Mouse (Mus musculus) limb, embryonic 11.5 days (tissue): ENCODE results near the gene Brd7. TPM values are rescaled to one million over a fixed set of nuclear protein-coding genes. Genes with fewer than 3 reads are reported as not detected.

Experiments
- ATAC-seq: fragments of 200-750 bp; cut with Nextera tagmentation; 2 replicates; pipeline ENCODE4 v1.8.0; 2017; ENCODE audit warnings: low read depth; ENCODE audit not compliant: insufficient number of reproducible peaks, low FRiP score, low TSS enrichment
- DNase-seq: peaks from one replicate; pipeline ENCODE4 v3.0.0-alpha.2; 2015; ENCODE audit warnings: low spot score
- H3K27ac ChIP-seq: fragments of 300-500 bp; sonication (generic); replicated peaks from 2 replicates; pipeline ENCODE4 v1.5.1; 2014; ENCODE audit warnings: low read depth, mild to moderate bottlenecking, low read length
- H3K27me3 ChIP-seq: fragments of 300-500 bp; sonication (generic); 2 replicates; pipeline ENCODE4 v1.6.1; 2014; ENCODE audit warnings: mild to moderate bottlenecking, low read length, mixed read lengths; ENCODE audit not compliant: control insufficient read depth, insufficient read depth
- H3K36me3 ChIP-seq: fragments of 300-500 bp; sonication (generic); 2 replicates; pipeline ENCODE4 v1.6.1; 2014; ENCODE audit warnings: mild to moderate bottlenecking, low read length, moderate library complexity, mixed read lengths; ENCODE audit not compliant: control insufficient read depth, insufficient read depth
- H3K4me1 ChIP-seq: fragments of 300-500 bp; sonication (generic); 2 replicates; pipeline ENCODE4 v1.6.1; 2014; ENCODE audit warnings: low read length, mixed read lengths; ENCODE audit not compliant: control insufficient read depth, insufficient read depth
- H3K4me2 ChIP-seq: fragments of 300-500 bp; sonication (generic); 2 replicates; pipeline ENCODE4 v1.6.1; 2014; ENCODE audit warnings: low read depth, mild to moderate bottlenecking, moderate library complexity; ENCODE audit not compliant: severe bottlenecking
- H3K4me3 ChIP-seq: fragments of 300-500 bp; sonication (generic); 2 replicates; pipeline ENCODE4 v1.5.1; 2014; ENCODE audit warnings: low read depth, low read length
- H3K9ac ChIP-seq: fragments of 300-500 bp; sonication (generic); 2 replicates; pipeline ENCODE4 v1.6.1; 2014; ENCODE audit warnings: mild to moderate bottlenecking, low read length
- H3K9me3 ChIP-seq: fragments of 300-500 bp; sonication (generic); 2 replicates; pipeline ENCODE4 v1.6.1; 2016; ENCODE audit warnings: low read length; ENCODE audit not compliant: control insufficient read depth
- WGBS: fragments of 180-500 bp; shearing (Covaris S2); extraction: QIAGEN DNeasy Blood & Tissue Kit; methylation state at CpG from one replicate; pipeline ENCODE4 v1.1.7; 2014; 5-methylcytosine and 5-hydroxymethylcytosine counted together
- polyA plus RNA-seq: library from polyadenylated mRNA; unstranded; fragments of >200 nt; fragmentation: Nextera tagmentation; extraction: Ambion mirVana; gene quantifications from 2 replicates; pipeline ENCODE4 v1.2.1, GENCODE M21; 2014

Gene Brd7
- polyA plus RNA-seq, 1 experiment from 2014 or later, result 108 TPM

DNA sequence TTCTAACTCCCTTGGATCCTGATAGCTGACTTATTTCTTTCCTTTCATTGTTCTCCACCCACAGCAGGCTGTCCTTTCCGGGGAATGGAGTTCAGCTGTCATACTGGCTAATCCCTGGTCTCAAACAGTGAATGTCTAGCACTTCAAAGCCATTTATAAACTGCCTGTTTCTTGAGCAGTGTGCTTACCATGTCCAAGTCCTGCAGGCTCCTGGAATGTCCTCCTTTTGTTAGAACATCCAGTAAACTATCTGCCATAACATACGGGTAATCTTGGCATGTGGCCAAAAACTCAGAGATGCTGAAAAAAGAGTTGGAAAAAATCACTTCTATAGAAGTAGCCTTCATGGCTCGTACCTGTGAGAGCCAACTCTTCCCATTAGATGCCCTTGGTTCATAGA, 22.8 kb downstream of the Brd7 start:
- Histone ChIP-seq H3K4me1 (no peaks in the 10 kb centered on the region), H3K4me2 (no peak overlapping the region), H3K36me3 (peaks cover 27% of the 10 kb centered on the region), H3K4me3 (no peak overlapping the region), H3K9ac (no peak overlapping the region), H3K27me3 (no peaks in the 10 kb centered on the region), H3K9me3 (no peaks in the 10 kb centered on the region), H3K27ac (no peak overlapping the region)
- no peak for DNase-seq
- ATAC-seq, result no peak
- WGBS, result 92% methylated on average over 3 of the region's 3 CpGs

DNA sequence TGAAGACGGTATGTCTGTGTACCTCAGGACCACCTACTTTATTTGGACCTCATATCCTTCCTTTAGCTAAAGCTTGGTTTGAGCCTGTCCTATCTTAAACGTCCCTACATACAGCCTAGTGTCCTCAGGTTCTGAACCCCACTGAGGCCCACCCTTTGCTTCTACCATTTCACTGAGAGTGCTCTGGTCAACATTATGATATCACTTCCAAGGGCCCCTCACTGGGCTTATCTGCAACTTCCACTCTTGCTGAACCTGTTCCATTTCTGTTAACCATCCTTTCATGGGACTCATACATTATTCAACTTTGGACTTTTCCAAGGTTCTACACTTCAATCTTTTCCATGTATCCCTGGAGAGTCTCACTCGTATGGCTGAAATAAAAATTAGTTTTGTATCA, 27.0 kb downstream of the Brd7 start:
- Histone ChIP-seq H3K9ac (no peak overlapping the region), H3K9me3 (no peaks in the 10 kb centered on the region), H3K36me3 (peaks cover 22% of the 10 kb centered on the region), H3K4me3 (no peak overlapping the region), H3K27me3 (no peaks in the 10 kb centered on the region), H3K4me1 (no peaks in the 10 kb centered on the region), H3K27ac (no peak overlapping the region), H3K4me2 (no peak overlapping the region)
- ATAC-seq, result no peak
- DNase-seq, result no peak
- WGBS, result 89% methylated on average over 3 of the region's 3 CpGs

GRCm38 (mm10) chr8:88334384-88334783, 27.6 kb downstream of the Brd7 start:
- no peak overlapping the region for H3K4me3 ChIP-seq
- H3K4me2 ChIP-seq, result no peak overlapping the region
- no peaks in the 10 kb centered on the region for H3K27me3 ChIP-seq
- no peaks in the 10 kb centered on the region for H3K4me1 ChIP-seq
- peaks cover 22% of the 10 kb centered on the region for H3K36me3 ChIP-seq
- 90% methylated on average over 2 of the region's 2 CpGs for whole genome bisulfite sequencing
- no peaks in the 10 kb centered on the region for H3K9me3 ChIP-seq
- H3K27ac ChIP-seq, result no peak overlapping the region
- no peak for ATAC-seq
- no peak for DNase-seq
- H3K9ac ChIP-seq, result no peak overlapping the region

DNA sequence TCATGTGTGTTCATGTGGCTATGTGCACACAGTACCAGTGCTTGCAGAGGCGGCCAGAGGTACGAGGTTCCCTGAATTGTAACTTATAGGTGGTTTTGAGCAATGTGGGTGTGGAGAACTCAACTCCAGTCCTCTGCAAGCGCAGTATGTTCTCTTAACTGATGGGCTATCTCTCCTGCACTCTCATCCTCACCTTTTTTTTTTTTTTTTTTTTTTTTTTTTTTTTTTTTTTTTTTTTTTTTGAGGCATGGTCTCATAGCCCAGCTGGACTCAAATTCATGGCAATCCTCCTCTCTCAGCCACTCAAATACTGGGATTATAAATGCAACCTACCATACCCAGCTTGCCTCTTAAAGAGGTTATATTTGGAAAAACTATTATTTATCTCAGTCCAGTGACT, 31.2 kb downstream of the Brd7 start:
- Histone ChIP-seq H3K27ac (no peak overlapping the region), H3K4me2 (no peak overlapping the region), H3K36me3 (peaks cover 26% of the 10 kb centered on the region; the same call in 1 of the 2 replicates), H3K4me1 (no peaks in the 10 kb centered on the region), H3K9me3 (no peaks in the 10 kb centered on the region), H3K4me3 (no peak overlapping the region), H3K9ac (no peak overlapping the region), H3K27me3 (no peaks in the 10 kb centered on the region)
- ATAC-seq, result no peak
- no peak for DNase-seq
- 94% methylated on average over 3 of the region's 3 CpGs for WGBS

DNA sequence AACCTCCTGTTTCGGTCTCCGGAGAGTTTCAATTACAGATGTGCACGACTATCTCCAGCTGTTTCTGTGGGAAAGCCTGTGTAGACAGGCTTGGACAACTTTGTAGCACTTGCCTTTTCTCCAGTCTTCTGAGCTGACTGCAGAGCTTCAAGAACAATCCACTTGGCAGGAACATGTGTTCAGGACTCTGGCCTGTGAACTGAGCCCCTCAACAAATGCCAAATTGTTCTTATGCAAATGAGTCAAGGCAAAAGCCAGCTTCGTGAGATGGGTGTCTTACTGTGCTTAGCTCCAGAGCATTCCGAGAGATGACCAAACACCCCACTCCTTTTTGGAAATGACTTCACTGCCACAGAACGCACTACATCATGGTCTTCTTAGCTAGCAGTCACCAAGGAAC, 33.3 kb downstream of the Brd7 start:
- Histone ChIP-seq H3K4me2 (no peak overlapping the region), H3K4me3 (no peak overlapping the region), H3K27me3 (no peaks in the 10 kb centered on the region), H3K36me3 (peaks cover 29% of the 10 kb centered on the region; the same call in 1 of the 2 replicates), H3K9me3 (no peaks in the 10 kb centered on the region), H3K27ac (no peak overlapping the region), H3K9ac (no peak overlapping the region), H3K4me1 (no peaks in the 10 kb centered on the region)
- ATAC-seq (no peak), DNase-seq (no peak)
- WGBS, result 92% methylated on average over 6 of the region's 6 CpGs

GRCm38 (mm10) chr8:88326328-88326727, 35.7 kb downstream of the Brd7 start:
- no peaks in the 10 kb centered on the region for H3K4me1 ChIP-seq
- DNase-seq (no peak), ATAC-seq (no peak)
- no peak overlapping the region for H3K4me2 ChIP-seq
- WGBS, result 97% methylated on average over 12 of the region's 12 CpGs
- no peaks in the 10 kb centered on the region for H3K27me3 ChIP-seq
- H3K36me3 ChIP-seq, result peaks cover 24% of the 10 kb centered on the region; the same call in 1 of the 2 replicates
- H3K9me3 ChIP-seq, result no peaks in the 10 kb centered on the region
- no peak overlapping the region for H3K9ac ChIP-seq
- H3K4me3 ChIP-seq, result no peak overlapping the region
- no peak overlapping the region for H3K27ac ChIP-seq

DNA sequence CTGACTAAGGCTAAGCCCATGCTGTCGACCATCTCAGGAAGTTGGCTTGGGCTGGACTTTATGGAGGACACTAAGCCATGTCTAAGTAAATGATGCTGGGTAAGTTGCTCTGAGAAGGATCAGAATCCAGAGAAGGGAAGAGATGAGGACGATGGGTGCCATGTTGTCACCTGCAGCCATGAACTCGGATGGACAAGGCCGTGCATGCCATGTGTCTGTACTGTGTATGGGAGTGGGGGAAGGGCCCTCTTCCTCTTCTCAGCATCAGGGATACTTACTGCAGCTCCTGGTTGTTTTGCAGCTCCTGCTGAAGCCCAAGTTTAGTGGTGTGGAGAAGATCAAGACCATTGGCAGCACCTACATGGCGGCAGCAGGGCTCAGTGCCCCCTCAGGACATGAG, 36.2 kb downstream of the Brd7 start:
- Histone ChIP-seq H3K4me2 (no peak overlapping the region), H3K36me3 (peaks cover 24% of the 10 kb centered on the region; the same call in 1 of the 2 replicates), H3K4me1 (no peaks in the 10 kb centered on the region), H3K27me3 (no peaks in the 10 kb centered on the region), H3K9ac (no peak overlapping the region), H3K27ac (no peak overlapping the region), H3K4me3 (no peak overlapping the region), H3K9me3 (no peaks in the 10 kb centered on the region)
- no peak for DNase-seq
- ATAC-seq, result no peak
- 89% methylated on average over 5 of the region's 5 CpGs for WGBS

GRCm38 (mm10) chr8:88325251-88325650, 36.7 kb downstream of the Brd7 start:
- Histone ChIP-seq H3K9me3 (no peaks in the 10 kb centered on the region), H3K4me2 (no peak overlapping the region), H3K4me3 (no peak overlapping the region), H3K36me3 (peaks cover 24% of the 10 kb centered on the region; the same call in 1 of the 2 replicates), H3K4me1 (no peaks in the 10 kb centered on the region), H3K27ac (no peak overlapping the region), H3K27me3 (no peaks in the 10 kb centered on the region), H3K9ac (no peak overlapping the region)
- ATAC-seq, result no peak
- 30% methylated on average over 5 of the region's 5 CpGs for WGBS
- no peak for DNase-seq

DNA sequence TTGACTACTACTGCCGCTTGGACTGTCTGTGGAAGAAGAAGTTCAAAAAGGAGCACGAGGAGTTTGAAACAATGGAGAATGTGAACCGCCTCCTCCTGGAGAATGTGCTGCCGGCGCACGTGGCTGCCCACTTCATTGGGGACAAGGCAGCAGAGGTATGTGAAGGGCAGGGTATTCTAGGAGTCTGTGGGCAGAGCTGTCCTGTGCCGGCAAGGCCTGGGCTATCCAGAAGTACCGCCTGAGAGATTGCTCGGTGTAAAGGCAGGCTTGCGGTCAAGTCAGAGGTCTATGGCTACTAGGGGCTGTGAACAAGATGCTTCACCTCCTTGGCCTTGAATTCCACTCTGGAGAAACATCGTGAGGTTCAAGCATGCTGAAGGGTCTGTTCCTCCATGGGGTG, 37.2 kb downstream of the Brd7 start:
- Histone ChIP-seq H3K36me3 (peaks cover 24% of the 10 kb centered on the region; the same call in 1 of the 2 replicates), H3K4me2 (no peak overlapping the region), H3K4me1 (no peaks in the 10 kb centered on the region), H3K4me3 (no peak overlapping the region), H3K9ac (no peak overlapping the region), H3K9me3 (no peaks in the 10 kb centered on the region), H3K27me3 (no peaks in the 10 kb centered on the region), H3K27ac (no peak overlapping the region)
- DNase-seq (no peak), ATAC-seq (no peak)
- WGBS, result 90% methylated on average over 11 of the region's 11 CpGs
